Mouse (Mus musculus): Measurements from ENCODE around the gene Mup4.
A peak's percentile ranks its signal among the peaks of the same experiment; 100 is the strongest.
"Not testable (repeated sequence)": the region's sequence is repeated elsewhere in the genome, so short reads cannot be mapped to it uniquely, and the experiment has no call there.

Gene Mup4

GRCm38 (mm10) chr4:59960610-59961009 lies at the start of gene Mup4:
Gene Mup4 (minus strand): TSS chr4:59960710.
- DNase-seq = no peak

GRCm38 (mm10) chr4:59997894-59998293 lies 37.4 kb upstream of the Mup4 start:
- not testable (repeated sequence) for DNase-seq

- no peak for DNase-seq
Observed at GRCm38 (mm10) chr4:59963405-59964344, 3.2 kb upstream of the Mup4 start, which contains the start of gene Mup6. Gene Mup6 (plus strand): TSS chr4:59964294.

DNA sequence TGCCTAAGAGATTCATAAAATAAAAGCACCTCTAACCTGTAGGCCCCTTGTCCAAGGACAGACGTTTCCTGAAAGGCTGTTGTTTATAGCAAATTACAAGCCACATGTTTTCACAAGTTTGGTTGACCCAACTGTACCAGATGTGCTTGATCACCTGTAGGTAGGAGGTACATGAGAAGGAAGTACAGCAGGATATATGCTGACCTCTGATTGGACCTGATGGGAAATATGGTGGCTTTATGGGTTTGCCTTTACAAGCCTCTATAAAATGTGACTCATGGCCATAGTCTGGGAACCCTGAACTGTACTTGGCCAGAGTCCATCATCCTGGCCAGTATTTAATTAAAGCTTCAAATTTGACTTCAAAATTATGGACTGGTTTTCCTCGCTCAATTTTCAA lies 23.0 kb downstream of the Mup4 start:
- no peak for DNase-seq

DNA sequence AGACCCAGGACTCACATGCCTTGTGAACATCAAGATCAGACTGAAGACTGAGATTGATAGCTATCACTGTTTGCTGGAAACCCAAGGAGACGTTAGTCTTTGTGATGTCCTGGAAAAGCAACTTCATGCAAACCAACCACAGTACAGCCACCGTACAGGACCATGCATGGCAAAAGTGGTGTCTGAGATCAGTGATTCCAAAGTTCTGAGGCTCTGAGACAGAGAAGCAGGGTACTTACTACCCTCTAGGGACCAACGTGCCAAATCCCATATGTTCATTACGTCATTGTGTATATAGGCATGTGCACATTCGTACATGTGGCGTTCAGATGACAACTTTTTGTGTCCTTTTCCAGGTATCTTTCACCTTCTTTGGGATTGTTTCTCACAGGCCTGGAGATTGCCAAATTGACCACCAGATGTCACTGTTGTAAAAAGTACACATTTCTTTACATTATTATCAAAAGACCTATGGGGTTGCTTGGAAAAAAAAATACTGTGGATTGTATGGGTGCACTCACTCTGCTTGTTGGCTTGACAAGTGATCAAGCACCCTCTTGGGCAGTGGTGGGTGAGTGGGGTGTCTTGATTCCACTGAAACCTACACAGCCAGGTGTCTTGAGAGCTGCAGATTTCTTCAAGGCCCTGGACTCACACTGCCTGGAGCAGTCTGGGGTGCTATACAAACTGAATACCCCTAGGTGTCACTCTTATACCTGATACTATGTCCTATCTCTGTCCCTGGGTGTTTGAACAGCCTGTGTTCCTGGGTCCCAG lies 27.8 kb downstream of the Mup4 start:
- DNase-seq = no peak

DNA sequence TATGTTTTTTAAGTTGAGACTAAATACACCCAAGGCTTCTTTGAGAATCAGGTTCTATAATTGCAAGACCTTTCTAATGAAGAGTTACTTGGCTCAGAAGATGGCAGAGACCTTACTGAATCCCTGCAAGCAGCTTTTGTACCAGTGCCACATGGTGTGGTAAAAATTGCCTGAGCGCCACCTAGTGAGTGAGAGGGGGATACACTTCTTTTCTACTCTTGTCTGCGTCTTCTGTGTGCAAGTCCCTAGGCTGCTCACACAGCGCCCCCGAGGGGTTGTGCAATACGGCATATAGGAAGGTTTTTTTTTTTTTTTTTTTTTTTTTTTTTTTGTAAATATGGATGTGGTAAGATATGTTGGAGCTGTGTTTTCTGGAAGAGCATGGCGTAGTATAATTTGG lies 32.2 kb downstream of the Mup4 start:
- peak; percentile 63 for DNase-seq

DNA sequence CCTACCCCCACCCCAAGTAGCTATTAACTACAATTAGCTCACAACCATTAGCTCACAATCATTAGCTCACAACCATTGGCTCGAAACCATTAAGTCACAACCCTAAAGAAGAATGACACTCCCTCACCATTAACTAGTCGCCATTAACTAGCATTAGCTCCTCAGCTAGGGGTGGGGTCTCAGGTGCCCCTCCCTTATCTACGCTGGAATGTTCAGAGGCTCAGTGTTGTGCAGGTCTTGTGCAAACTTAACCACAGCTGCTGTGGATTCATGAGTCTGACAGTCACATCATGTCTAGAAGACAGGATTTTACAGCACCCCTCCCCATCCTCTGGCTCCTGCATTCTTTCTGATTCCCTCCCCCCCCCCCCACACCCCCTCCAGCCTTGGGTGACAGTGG lies 32.8 kb downstream of the Mup4 start:
- no peak for DNase-seq

- DNase-seq = no peak
Observed at GRCm38 (mm10) chr4:59925082-59925481, 35.4 kb downstream of the Mup4 start.

GRCm38 (mm10) chr4:59917966-59918365 lies 42.5 kb downstream of the Mup4 start:
- no peak for DNase-seq

DNA sequence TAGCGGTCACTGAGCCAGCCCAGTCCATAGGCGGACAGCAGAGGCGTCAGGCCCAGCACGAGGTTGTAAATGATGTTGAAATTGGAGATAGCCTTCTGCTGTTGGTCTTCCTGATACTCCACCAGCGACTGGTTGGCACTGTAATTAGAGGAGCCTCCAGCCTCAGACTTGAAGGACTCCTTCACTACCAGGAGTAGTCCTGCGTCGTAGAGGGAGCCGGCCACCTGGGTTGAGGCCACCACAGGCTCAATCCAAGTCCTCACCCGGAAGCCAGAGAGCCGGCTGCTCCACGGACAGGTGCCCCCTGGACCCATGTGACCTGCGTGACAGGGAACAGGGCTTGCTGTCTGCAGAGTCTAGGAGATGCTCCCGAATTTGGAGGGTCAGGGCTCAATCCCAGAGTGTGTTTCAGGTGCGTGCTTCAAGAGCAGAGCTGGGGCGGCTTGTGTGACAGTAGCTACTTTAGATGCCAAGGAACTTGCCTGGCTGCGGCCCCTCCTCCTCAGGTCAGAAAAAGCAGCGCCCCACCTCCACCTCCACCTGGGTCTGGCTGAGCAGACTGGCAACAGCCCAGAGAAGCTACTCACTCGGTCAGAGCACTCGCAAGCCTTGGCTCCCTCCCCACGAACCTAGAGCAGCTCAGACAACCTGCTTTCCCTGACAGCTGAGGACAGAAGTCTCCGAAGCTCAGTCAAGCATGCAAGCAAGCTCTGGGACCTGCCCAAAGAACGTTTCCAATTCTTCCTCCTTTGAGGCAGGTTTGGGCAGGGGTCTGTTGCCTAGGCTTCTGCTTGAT lies 45.7 kb downstream of the Mup4 start, which contains the start of gene Slc46a2:
Slc46a2 (minus strand) TSS at position 449 of the 796 bp plus-strand sequence.
- DNase-seq = no peak

DNA sequence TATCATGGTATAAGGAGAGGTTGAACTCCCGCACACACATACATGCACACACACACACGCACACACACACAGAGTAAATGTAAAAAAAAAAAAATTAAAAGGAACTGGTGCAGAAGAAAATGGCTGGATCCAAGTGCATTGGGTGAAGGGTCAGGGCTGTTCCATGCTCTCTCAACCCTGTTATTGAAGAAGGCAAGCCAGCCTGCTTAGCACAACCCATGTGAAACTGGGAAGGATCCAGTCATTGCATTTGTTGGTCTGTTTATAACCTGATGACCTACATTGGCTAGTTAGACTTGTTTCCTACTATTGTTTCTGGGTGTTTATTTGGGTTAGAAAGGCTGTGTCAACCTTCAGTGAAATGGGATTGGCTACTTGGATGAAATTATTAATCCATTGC lies 51.7 kb downstream of the Mup4 start:
- DNase-seq = no peak

DNA sequence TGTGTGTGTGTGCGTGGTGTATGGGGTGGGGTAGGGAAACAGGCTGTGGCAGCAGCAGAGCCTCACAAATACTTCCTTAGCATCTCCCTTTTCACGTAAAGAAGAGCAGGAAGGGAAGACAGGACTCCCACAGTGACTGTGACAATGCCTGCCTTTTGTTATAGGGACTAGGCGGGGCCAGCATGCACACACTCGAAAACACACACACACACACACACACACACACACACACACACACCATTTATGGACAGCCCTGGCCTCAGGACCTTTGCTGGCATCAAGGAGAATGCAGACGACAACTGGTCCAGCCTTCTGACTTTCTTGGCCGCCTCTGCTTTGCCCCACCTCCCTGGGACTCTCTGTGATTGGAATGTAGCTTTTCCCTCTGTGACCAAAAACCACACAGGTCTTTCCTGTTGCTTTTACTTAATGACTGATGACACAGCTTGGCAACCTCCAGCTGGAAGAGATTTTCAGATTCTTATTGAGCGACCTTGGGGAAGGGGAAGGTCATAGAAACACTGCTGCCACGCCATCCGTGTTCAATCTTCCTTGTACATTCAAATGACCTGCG lies 52.8 kb downstream of the Mup4 start:
- no peak for DNase-seq

DNA sequence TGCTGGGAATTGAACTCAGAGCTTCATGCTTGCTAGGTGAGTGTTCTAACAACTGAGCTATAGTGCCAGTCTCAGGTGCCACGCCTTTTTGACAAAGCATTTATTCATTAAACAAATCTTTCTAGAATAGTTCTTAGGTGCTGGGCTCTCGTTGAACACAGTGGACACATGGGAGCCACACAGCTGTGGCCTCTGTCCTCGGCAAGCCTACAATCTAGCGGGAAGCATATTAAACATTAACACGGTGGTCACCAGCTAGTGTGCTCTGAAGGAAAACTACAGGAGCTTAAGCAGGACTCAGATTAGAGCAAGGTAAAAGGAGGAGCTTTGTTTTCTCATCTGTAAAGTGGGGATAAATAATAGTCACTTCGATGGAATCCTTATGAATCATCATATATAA lies 53.4 kb downstream of the Mup4 start:
- DNase-seq = no peak

Data from cerebellum, adult 8-10 months (tissue).